Mouse (Mus musculus) stomach, embryonic 14.5 days (tissue): ENCODE results near the gene Smap1. TPM values are rescaled to one million over a fixed set of nuclear protein-coding genes. Genes with fewer than 3 reads are reported as not detected.

ENCODE experiments used
- ATAC-seq: fragments of 200-750 bp; cut with Nextera tagmentation; 2 replicates; pipeline ENCODE4 v1.8.0; 2017; ENCODE audit warnings: low read depth, moderate TSS enrichment; ENCODE audit not compliant: insufficient number of reproducible peaks, insufficient read depth, low FRiP score
- H3K27ac ChIP-seq: fragments of 300-500 bp; sonication (generic); 2 replicates; pipeline ENCODE4 v1.5.1; 2014; ENCODE audit warnings: mild to moderate bottlenecking, low read length, moderate library complexity, mixed read lengths
- H3K27me3 ChIP-seq: fragments of 300-500 bp; sonication (generic); 2 replicates; pipeline ENCODE4 v1.6.1; 2014; ENCODE audit warnings: low read length, control low read depth, mixed read lengths; ENCODE audit not compliant: control insufficient read depth, insufficient read depth
- H3K36me3 ChIP-seq: fragments of 300-500 bp; sonication (generic); 2 replicates; pipeline ENCODE4 v1.6.1; 2014; ENCODE audit warnings: mild to moderate bottlenecking, control low read depth, low read length, moderate library complexity, mixed read lengths; ENCODE audit not compliant: control insufficient read depth, insufficient read depth
- H3K4me1 ChIP-seq: fragments of 300-500 bp; sonication (generic); 2 replicates; pipeline ENCODE4 v1.6.1; 2014; ENCODE audit warnings: low read length, control low read depth, mixed read lengths; ENCODE audit not compliant: control insufficient read depth, insufficient read depth
- H3K4me2 ChIP-seq: fragments of 300-500 bp; sonication (generic); replicated peaks from 2 replicates; pipeline ENCODE4 v1.6.1; 2014; ENCODE audit warnings: low read depth, low read length, control low read depth
- H3K4me3 ChIP-seq: fragments of 300-500 bp; sonication (generic); 2 replicates; pipeline ENCODE4 v1.5.1; 2014; ENCODE audit warnings: low read depth, low read length, control low read depth
- H3K9ac ChIP-seq: fragments of 300-500 bp; sonication (generic); replicated peaks from 2 replicates; pipeline ENCODE4 v1.6.1; 2014; ENCODE audit warnings: low read depth, mild to moderate bottlenecking, control low read depth, low read length, moderate library complexity, mixed read lengths
- H3K9me3 ChIP-seq: fragments of 300-500 bp; sonication (generic); 2 replicates; pipeline ENCODE4 v1.6.1; 2016; ENCODE audit warnings: low read depth, low read length, control low read depth; ENCODE audit not compliant: control insufficient read depth
- WGBS: fragments of 180-500 bp; shearing (Covaris S2); extraction: QIAGEN DNeasy Blood & Tissue Kit; methylation state at CpG from one replicate; pipeline ENCODE4 v1.1.7; 2014; 5-methylcytosine and 5-hydroxymethylcytosine counted together
- polyA plus RNA-seq: library from polyadenylated mRNA; unstranded; fragments of >200 nt; fragmentation: Nextera tagmentation; extraction: Ambion mirVana; gene quantifications from 2 replicates; pipeline ENCODE4 v1.2.1, GENCODE M21; 2014

The Smap1 gene
- polyA plus RNA-seq, 1 experiment from 2014 or later = 35.4 TPM

DNA sequence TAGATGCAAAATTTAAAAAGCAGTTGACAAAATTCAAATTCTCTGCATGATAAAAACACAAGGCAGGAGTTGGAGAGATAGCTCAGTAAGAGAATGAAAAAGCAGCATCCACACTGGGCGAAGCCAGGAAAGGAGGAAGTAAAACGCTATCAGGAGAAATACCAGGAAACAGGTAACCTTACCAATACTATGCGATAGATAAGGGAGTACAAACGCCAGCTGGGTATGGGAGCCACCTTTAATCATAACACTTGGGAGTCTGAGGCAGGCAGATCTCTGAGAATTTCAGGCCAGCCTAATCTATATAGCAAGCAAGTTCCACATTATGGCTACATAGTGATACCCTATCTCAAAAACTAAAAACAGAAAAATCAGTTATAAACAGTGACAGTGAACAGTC, 85.5 kb downstream of the Smap1 start:
- Histone ChIP-seq H3K4me1 (no peaks in the 10 kb centered on the region), H3K27me3 (no peaks in the 10 kb centered on the region), H3K4me3 (no peak overlapping the region), H3K4me2 (no peak overlapping the region), H3K9me3 (no peaks in the 10 kb centered on the region), H3K36me3 (no peaks in the 10 kb centered on the region), H3K9ac (no peak overlapping the region), H3K27ac (no peak overlapping the region)
- no peak for ATAC-seq
- 85% methylated on average over 4 of the region's 4 CpGs for WGBS

DNA sequence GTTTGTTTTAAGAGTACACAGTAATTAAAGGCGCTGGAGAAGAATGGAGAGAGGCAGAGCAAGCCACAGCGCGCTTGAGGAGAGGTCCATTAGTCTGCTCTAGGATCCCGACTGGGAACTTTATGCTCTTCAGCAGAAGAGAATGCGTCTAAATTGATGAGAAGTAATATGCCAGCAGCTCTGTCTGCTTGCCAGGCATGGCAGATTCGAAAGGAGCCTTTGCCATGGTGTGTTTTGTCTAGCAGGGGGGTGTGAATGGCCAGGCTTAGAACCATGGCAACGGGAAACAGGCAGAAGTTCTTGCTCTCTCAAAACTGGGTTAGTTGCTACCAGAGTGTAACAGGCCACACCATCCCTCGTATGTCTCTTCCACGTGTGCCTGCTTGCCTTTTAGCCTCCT, 87.3 kb downstream of the Smap1 start:
- Histone ChIP-seq H3K36me3 (no peaks in the 10 kb centered on the region), H3K9ac (no peak overlapping the region), H3K4me1 (no peaks in the 10 kb centered on the region), H3K4me3 (no peak overlapping the region), H3K4me2 (no peak overlapping the region), H3K27me3 (no peaks in the 10 kb centered on the region), H3K9me3 (no peaks in the 10 kb centered on the region), H3K27ac (no peak overlapping the region)
- 67% methylated on average over 9 of the region's 9 CpGs for WGBS
- no peak for ATAC-seq

DNA sequence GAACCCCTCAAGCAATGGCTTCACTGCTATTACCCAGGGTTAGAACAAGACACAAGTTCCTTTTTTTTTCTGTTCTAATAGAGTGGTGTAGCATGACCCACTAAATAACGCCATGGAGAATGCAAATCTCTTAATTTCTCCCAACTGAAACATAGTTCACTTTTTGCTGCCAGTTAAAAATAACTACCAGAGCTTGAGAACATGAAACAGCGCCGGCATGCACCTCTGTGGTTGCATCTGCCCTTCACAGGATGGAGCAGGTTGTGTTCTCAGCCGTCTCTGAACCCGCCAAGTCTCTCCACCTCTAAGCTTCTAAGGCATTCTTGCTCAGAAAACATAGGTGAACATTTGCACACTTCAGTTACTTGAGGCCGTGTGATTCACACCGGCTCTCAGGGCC, 87.9 kb downstream of the Smap1 start:
- H3K27me3 ChIP-seq = no peaks in the 10 kb centered on the region
- H3K9me3 ChIP-seq = no peaks in the 10 kb centered on the region
- WGBS = 80% methylated on average over 7 of the region's 7 CpGs
- no peak overlapping the region for H3K4me3 ChIP-seq
- no peaks in the 10 kb centered on the region for H3K36me3 ChIP-seq
- H3K27ac ChIP-seq = no peak overlapping the region
- no peak overlapping the region for H3K9ac ChIP-seq
- no peak for ATAC-seq
- no peak overlapping the region for H3K4me2 ChIP-seq
- H3K4me1 ChIP-seq = no peaks in the 10 kb centered on the region

DNA sequence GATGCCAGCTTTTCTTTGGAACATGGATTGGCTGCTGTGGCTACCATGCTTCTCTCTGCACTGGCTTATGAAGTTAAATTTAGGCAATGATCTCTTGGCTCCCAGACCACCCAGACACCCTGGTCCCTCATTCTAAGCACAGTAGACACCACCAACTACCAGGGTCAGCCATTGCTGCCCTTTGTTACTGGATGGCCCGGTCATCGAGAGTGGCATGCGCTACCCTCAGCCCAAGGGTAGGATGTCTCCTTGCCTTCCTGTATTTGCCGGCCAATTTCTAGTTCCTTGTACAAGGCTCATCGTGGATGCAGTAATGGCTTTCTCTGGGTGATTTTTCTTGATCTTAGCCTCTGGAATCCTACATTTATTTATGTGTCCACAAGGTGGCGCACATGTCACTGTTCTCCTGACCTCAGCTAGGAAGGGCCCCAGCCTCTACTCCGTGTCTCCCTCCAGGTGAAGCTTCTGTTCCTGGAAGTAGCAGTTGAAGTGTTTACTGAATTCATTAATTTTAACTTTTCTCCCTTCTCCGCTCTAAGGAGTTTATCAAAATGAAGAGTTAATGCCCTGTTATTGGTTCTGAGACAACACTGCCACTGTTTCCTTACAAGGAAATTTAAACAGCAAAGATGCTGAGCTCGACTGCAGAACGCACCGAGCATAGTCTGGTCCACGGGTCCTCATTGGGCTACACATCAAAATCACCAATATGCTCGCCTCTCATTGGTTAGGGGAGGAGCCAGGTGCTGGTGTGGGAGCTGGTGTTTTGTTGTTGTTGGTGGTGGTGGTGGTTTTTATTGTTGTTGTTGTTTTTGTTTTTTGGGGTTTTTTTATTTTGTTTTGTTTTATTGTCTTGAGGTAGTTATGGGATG, 95.0 kb downstream of the Smap1 start:
- Histone ChIP-seq H3K36me3 (no peaks in the 10 kb centered on the region), H3K27ac (no peak overlapping the region), H3K27me3 (no peaks in the 10 kb centered on the region), H3K4me1 (no peaks in the 10 kb centered on the region), H3K9me3 (no peaks in the 10 kb centered on the region), H3K9ac (no peak overlapping the region), H3K4me3 (no peak overlapping the region), H3K4me2 (no peak overlapping the region)
- peak; percentile 48 for ATAC-seq
- WGBS = 39% methylated on average over 13 of the region's 13 CpGs

DNA sequence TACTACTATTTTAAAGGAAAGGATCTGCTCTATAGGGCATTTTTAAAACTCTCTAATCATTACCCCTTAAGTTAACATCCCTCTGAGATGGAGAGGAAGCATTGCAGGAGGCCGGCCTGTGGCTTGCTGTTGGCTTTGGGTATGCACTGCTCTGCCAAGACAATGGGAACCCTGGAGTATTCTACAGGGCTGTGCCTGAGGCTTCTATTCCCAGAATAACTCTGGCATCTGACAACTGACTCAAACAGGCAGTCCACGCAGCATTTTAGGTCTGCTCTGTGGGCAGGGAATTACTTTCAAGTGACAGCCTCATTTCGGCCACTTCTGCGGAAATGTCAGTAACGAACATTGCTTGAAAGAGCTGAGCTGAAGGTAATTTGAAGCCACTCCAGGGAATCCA, 100.5 kb downstream of the Smap1 start:
- no peak overlapping the region for H3K4me2 ChIP-seq
- H3K27me3 ChIP-seq = no peaks in the 10 kb centered on the region
- no peak overlapping the region for H3K4me3 ChIP-seq
- no peaks in the 10 kb centered on the region for H3K4me1 ChIP-seq
- no peak overlapping the region for H3K9ac ChIP-seq
- H3K36me3 ChIP-seq = no peaks in the 10 kb centered on the region
- 86% methylated on average over 5 of the region's 5 CpGs for WGBS
- H3K27ac ChIP-seq = no peak overlapping the region
- no peak for ATAC-seq
- H3K9me3 ChIP-seq = no peaks in the 10 kb centered on the region

DNA sequence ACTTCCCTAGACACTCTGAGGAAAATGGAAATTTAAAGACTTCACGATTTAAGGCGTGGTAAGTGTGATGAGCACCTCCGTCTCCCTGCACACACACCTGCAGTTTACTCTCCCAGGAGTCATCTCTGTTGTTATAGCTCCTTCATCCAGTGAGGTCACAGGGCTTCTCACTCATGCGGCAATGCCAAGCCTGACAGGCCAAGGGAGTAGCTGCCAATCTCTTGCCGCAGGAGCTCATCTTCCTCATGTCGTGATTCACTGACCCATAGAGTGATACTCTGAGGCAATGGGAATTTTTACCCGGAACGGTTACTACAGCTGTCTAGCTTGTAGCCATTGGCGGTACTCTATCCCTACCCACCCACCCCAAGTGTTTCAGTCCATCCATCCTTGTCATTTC, 123.8 kb downstream of the Smap1 start:
- Histone ChIP-seq H3K9ac (no peak overlapping the region), H3K36me3 (no peaks in the 10 kb centered on the region), H3K9me3 (no peaks in the 10 kb centered on the region), H3K27ac (no peak overlapping the region), H3K27me3 (no peaks in the 10 kb centered on the region), H3K4me2 (no peak overlapping the region), H3K4me3 (no peak overlapping the region), H3K4me1 (no peaks in the 10 kb centered on the region)
- no peak for ATAC-seq
- WGBS = 89% methylated on average over 9 of the region's 9 CpGs

Other genes with a start within 250 kb of the Smap1 start
- gene B3gat2, start 160.6 kb downstream of the Smap1 start, polyA plus RNA-seq = 0.83 and 0.88 TPM in 2 replicates
- gene Sdhaf4, start 83.3 kb upstream of the Smap1 start, polyA plus RNA-seq = 83.7 and 97.9 TPM in 2 replicates
- 35.9 and 37.5 TPM in 2 replicates for gene Fam135a, start 178.0 kb upstream of the Smap1 start, polyA plus RNA-seq